Mouse (Mus musculus): Measurements from ENCODE around the gene Bace2. TPM values are rescaled to one million over a fixed set of nuclear protein-coding genes. Genes with fewer than 3 reads are reported as not detected.

Gene Bace2
- polyA plus RNA-seq, 1 experiment from 2014 or later = 48.2 TPM

- H3K9ac ChIP-seq (ENCODE audit: low read length) = no peak overlapping the region
- H3K36me3 ChIP-seq (ENCODE audit: control insufficient read depth, insufficient read depth) = no peaks in the 10 kb centered on the region
- no peak overlapping the region for H3K4me3 ChIP-seq (ENCODE audit: low read length)
- no peaks in the 10 kb centered on the region for H3K27me3 ChIP-seq (ENCODE audit: control insufficient read depth, insufficient read depth, low read length)
- no peaks in the 10 kb centered on the region for H3K9me3 ChIP-seq (replicated peaks; ENCODE audit: control insufficient read depth, low read length)
- H3K4me2 ChIP-seq (ENCODE audit: low read depth, low read length) = no peak overlapping the region
- peaks cover 5% of the 10 kb centered on the region for H3K4me1 ChIP-seq (ENCODE audit: control insufficient read depth, insufficient read depth, low read length)
- 81% methylated on average over 4 of the region's 4 CpGs for WGBS
- no peak overlapping the region for H3K27ac ChIP-seq (ENCODE audit: low read length)
- ATAC-seq (replicated peaks; ENCODE audit: extremely low read depth, insufficient read depth, low FRiP score) = no peak
Observed at GRCm38 (mm10) chr16:97396436-97396835, 39.9 kb downstream of the Bace2 start.

GRCm38 (mm10) chr16:97397945-97398531 lies 41.5 kb downstream of the Bace2 start:
- 55% methylated on average over 2 of the region's 2 CpGs for WGBS
- H3K27me3 ChIP-seq (ENCODE audit: control insufficient read depth, insufficient read depth, low read length) = no peaks in the 10 kb centered on the region

GRCm38 (mm10) chr16:97399991-97400390 lies 43.4 kb downstream of the Bace2 start:
- 87% methylated on average over 4 of the region's 4 CpGs for WGBS
- H3K36me3 ChIP-seq (ENCODE audit: control insufficient read depth, insufficient read depth) = no peaks in the 10 kb centered on the region
- no peak overlapping the region for H3K4me2 ChIP-seq (ENCODE audit: low read depth, low read length)
- H3K27me3 ChIP-seq (ENCODE audit: control insufficient read depth, insufficient read depth, low read length) = no peaks in the 10 kb centered on the region
- no peak overlapping the region for H3K9ac ChIP-seq (ENCODE audit: low read length)
- ATAC-seq (replicated peaks; ENCODE audit: extremely low read depth, insufficient read depth, low FRiP score) = no peak
- no peaks in the 10 kb centered on the region for H3K4me1 ChIP-seq (ENCODE audit: control insufficient read depth, insufficient read depth, low read length)
- H3K9me3 ChIP-seq (replicated peaks; ENCODE audit: control insufficient read depth, low read length) = no peaks in the 10 kb centered on the region
- H3K4me3 ChIP-seq (ENCODE audit: low read length) = no peak overlapping the region
- H3K27ac ChIP-seq (ENCODE audit: low read length) = no peak overlapping the region

More at GRCm38 (mm10) chr16:97397945-97398531, 41.5 kb downstream of the Bace2 start:
- H3K4me1 ChIP-seq (ENCODE audit: control insufficient read depth, insufficient read depth, low read length) = no peaks in the 10 kb centered on the region
- H3K9me3 ChIP-seq (replicated peaks; ENCODE audit: control insufficient read depth, low read length) = no peaks in the 10 kb centered on the region
- no peak overlapping the region for H3K27ac ChIP-seq (ENCODE audit: low read length)
- no peaks in the 10 kb centered on the region for H3K36me3 ChIP-seq (ENCODE audit: control insufficient read depth, insufficient read depth)
- ATAC-seq (replicated peaks; ENCODE audit: extremely low read depth, insufficient read depth, low FRiP score) = no peak
- no peak overlapping the region for H3K9ac ChIP-seq (ENCODE audit: low read length)
- H3K4me2 ChIP-seq (ENCODE audit: low read depth, low read length) = no peak overlapping the region
- no peak overlapping the region for H3K4me3 ChIP-seq (ENCODE audit: low read length)

GRCm38 (mm10) chr16:97401741-97402140 lies 45.2 kb downstream of the Bace2 start:
- no peaks in the 10 kb centered on the region for H3K36me3 ChIP-seq (ENCODE audit: control insufficient read depth, insufficient read depth)
- ATAC-seq (replicated peaks; ENCODE audit: extremely low read depth, insufficient read depth, low FRiP score) = no peak
- H3K4me2 ChIP-seq (ENCODE audit: low read depth, low read length) = no peak overlapping the region
- no peak overlapping the region for H3K27ac ChIP-seq (ENCODE audit: low read length)
- H3K9ac ChIP-seq (ENCODE audit: low read length) = no peak overlapping the region
- no peak overlapping the region for H3K4me3 ChIP-seq (ENCODE audit: low read length)
- H3K4me1 ChIP-seq (ENCODE audit: control insufficient read depth, insufficient read depth, low read length) = no peaks in the 10 kb centered on the region
- no peaks in the 10 kb centered on the region for H3K27me3 ChIP-seq (ENCODE audit: control insufficient read depth, insufficient read depth, low read length)
- no peaks in the 10 kb centered on the region for H3K9me3 ChIP-seq (replicated peaks; ENCODE audit: control insufficient read depth, low read length)

- WGBS = 67% methylated on average over 4 of the region's 4 CpGs
- H3K9ac ChIP-seq (ENCODE audit: low read length) = no peak overlapping the region
- H3K4me2 ChIP-seq (ENCODE audit: low read depth, low read length) = no peak overlapping the region
- no peak overlapping the region for H3K4me3 ChIP-seq (ENCODE audit: low read length)
- no peak overlapping the region for H3K27ac ChIP-seq (ENCODE audit: low read length)
- H3K4me1 ChIP-seq (ENCODE audit: control insufficient read depth, insufficient read depth, low read length) = no peaks in the 10 kb centered on the region
- ATAC-seq (replicated peaks; ENCODE audit: extremely low read depth, insufficient read depth, low FRiP score) = no peak
- H3K9me3 ChIP-seq (replicated peaks; ENCODE audit: control insufficient read depth, low read length) = no peaks in the 10 kb centered on the region
- H3K27me3 ChIP-seq (ENCODE audit: control insufficient read depth, insufficient read depth, low read length) = no peaks in the 10 kb centered on the region
- H3K36me3 ChIP-seq (ENCODE audit: control insufficient read depth, insufficient read depth) = no peaks in the 10 kb centered on the region
Observed at GRCm38 (mm10) chr16:97402213-97402785, 45.8 kb downstream of the Bace2 start.

GRCm38 (mm10) chr16:97405476-97406012 lies 49.0 kb downstream of the Bace2 start:
- Histone ChIP-seq H3K4me3 (ENCODE audit: low read length) (no peak overlapping the region), H3K36me3 (ENCODE audit: control insufficient read depth, insufficient read depth) (no peaks in the 10 kb centered on the region), H3K4me2 (ENCODE audit: low read depth, low read length) (no peak overlapping the region), H3K9me3 (replicated peaks; ENCODE audit: control insufficient read depth, low read length) (no peaks in the 10 kb centered on the region), H3K27ac (ENCODE audit: low read length) (no peak overlapping the region), H3K9ac (ENCODE audit: low read length) (no peak overlapping the region), H3K27me3 (ENCODE audit: control insufficient read depth, insufficient read depth, low read length) (no peaks in the 10 kb centered on the region), H3K4me1 (ENCODE audit: control insufficient read depth, insufficient read depth, low read length) (no peaks in the 10 kb centered on the region)
- no peak for ATAC-seq (replicated peaks; ENCODE audit: extremely low read depth, insufficient read depth, low FRiP score)
- WGBS = 90% methylated on average over 5 of the region's 5 CpGs

- H3K4me1 ChIP-seq (ENCODE audit: control insufficient read depth, insufficient read depth, low read length) = peaks cover 14% of the 10 kb centered on the region
- no peaks in the 10 kb centered on the region; the same call in 1 of the 2 replicates for H3K36me3 ChIP-seq (ENCODE audit: control insufficient read depth, insufficient read depth)
- H3K27me3 ChIP-seq (ENCODE audit: control insufficient read depth, insufficient read depth, low read length) = no peaks in the 10 kb centered on the region
- no peak overlapping the region for H3K4me2 ChIP-seq (ENCODE audit: low read depth, low read length)
- no peaks in the 10 kb centered on the region for H3K9me3 ChIP-seq (replicated peaks; ENCODE audit: control insufficient read depth, low read length)
- no peak overlapping the region for H3K4me3 ChIP-seq (ENCODE audit: low read length)
- WGBS = 12% methylated on average over 4 of the region's 4 CpGs
- no peak overlapping the region for H3K9ac ChIP-seq (ENCODE audit: low read length)
- H3K27ac ChIP-seq (ENCODE audit: low read length) = no peak overlapping the region
- ATAC-seq (replicated peaks; ENCODE audit: extremely low read depth, insufficient read depth, low FRiP score) = 0 out of 2 replicates have a peak, but pooled peaks have one; percentile 52
Observed at GRCm38 (mm10) chr16:97417896-97418542, 61.5 kb downstream of the Bace2 start.

- no peaks in the 10 kb centered on the region for H3K9me3 ChIP-seq (replicated peaks; ENCODE audit: control insufficient read depth, low read length)
- no peak overlapping the region for H3K27ac ChIP-seq (ENCODE audit: low read length)
- WGBS = 74% methylated on average over 6 of the region's 6 CpGs
- H3K27me3 ChIP-seq (ENCODE audit: control insufficient read depth, insufficient read depth, low read length) = no peaks in the 10 kb centered on the region
- H3K4me2 ChIP-seq (ENCODE audit: low read depth, low read length) = no peak overlapping the region
- ATAC-seq (replicated peaks; ENCODE audit: extremely low read depth, insufficient read depth, low FRiP score) = 0 out of 2 replicates have a peak, but pooled peaks have one; percentile 45
- peaks cover 14% of the 10 kb centered on the region for H3K4me1 ChIP-seq (ENCODE audit: control insufficient read depth, insufficient read depth, low read length)
- no peak overlapping the region for H3K4me3 ChIP-seq (ENCODE audit: low read length)
- H3K36me3 ChIP-seq (ENCODE audit: control insufficient read depth, insufficient read depth) = no peaks in the 10 kb centered on the region
- H3K9ac ChIP-seq (ENCODE audit: low read length) = no peak overlapping the region
Observed at GRCm38 (mm10) chr16:97418749-97419453, 62.4 kb downstream of the Bace2 start.
